7 mouse cellular contexts compared by ENCODE assay signal in the genomic region with DNA sequence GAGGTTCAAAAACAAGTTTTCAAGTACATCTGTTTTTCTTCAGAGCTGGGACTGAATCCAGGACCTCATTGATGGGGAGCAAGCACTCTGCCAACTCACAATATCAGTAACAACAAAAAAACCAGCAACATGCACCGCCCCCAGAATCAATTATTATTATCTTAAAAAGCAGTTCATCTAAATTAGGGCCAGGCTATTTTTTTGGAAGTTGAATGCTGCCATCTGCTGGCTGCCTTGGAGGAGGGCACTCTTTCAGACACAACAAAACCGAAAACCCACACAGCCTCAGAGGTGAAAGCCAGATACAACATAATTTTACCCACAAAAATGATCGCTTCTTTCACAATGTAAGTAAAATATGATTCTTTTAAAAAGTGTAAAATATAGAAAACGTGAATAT.
DNase-seq lines count a peak whose midpoint lies in the region; ATAC-seq and TF ChIP-seq lines count a peak whose summit lies in the region.

No protein-coding gene starts in this region.

- H3K4me3 ChIP-seq in midbrain, embryonic 10.5 days, result no peak overlapping the region
- no peak overlapping the region for H3K4me3 ChIP-seq in midbrain, embryonic 13.5 days (replicated peaks)
- H3K4me3 ChIP-seq in lung, adult 2 months (replicated peaks; ENCODE audit: extremely low read depth, low read depth, low read length), result no peak overlapping the region

- TF ChIP-seq CTCF in lung, adult 2 months (IDR thresholded peaks at IDR 0.05; ENCODE audit: insufficient read depth, low read length), result peak; percentile 38

- no peaks in the 10 kb centered on the region for H3K27me3 ChIP-seq in midbrain, embryonic 10.5 days (ENCODE audit: low read depth, poor library complexity, severe bottlenecking)
- H3K27me3 ChIP-seq in midbrain, embryonic 13.5 days, result no peaks in the 10 kb centered on the region

- 24% methylated on average over 4 of the region's 4 CpGs for WGBS in midbrain, embryonic 10.5 days
- 30% methylated on average over 4 of the region's 4 CpGs for WGBS in midbrain, embryonic 13.5 days
- 24% methylated on average over 4 of the region's 4 CpGs for WGBS in lung, adult 2 months

- no peak for ATAC-seq in midbrain, embryonic 13.5 days

- no peaks in the 10 kb centered on the region for H3K9me3 ChIP-seq in midbrain, embryonic 10.5 days (replicated peaks)
- H3K9me3 ChIP-seq in midbrain, embryonic 13.5 days, result no peaks in the 10 kb centered on the region

- H3K27ac ChIP-seq in midbrain, embryonic 10.5 days (replicated peaks), result no peak overlapping the region
- no peak overlapping the region for H3K27ac ChIP-seq in midbrain, embryonic 13.5 days

- no peak for TF ChIP-seq POLR2A in lung, adult 2 months (IDR thresholded peaks at IDR 0.05; ENCODE audit: borderline replicate concordance, extremely low read depth, low read depth, low read length)

- peak; percentile 12 for DNase-seq in midbrain, embryonic 10.5 days (ENCODE audit: low spot score)
- DNase-seq in adrenal gland, adult 2 months, result peak; percentile 6
- peak; percentile 7 to 38 for DNase-seq in cerebellum, postnatal 36 days
- peak; percentile 30 for DNase-seq in layer of hippocampus, adult 11-12 months (ENCODE audit: low spot score)
- peak; percentile 11 for DNase-seq in lung, adult 2 months
- DNase-seq in thymus, adult 18-20 months, result no peak

- H3K4me1 ChIP-seq in midbrain, embryonic 10.5 days, result no peaks in the 10 kb centered on the region
- no peaks in the 10 kb centered on the region for H3K4me1 ChIP-seq in midbrain, embryonic 13.5 days (replicated peaks)
- H3K4me1 ChIP-seq in lung, adult 2 months (ENCODE audit: control insufficient read depth, insufficient read depth, low read length), result no peaks in the 10 kb centered on the region

- no peaks in the 10 kb centered on the region for H3K36me3 ChIP-seq in midbrain, embryonic 10.5 days
- no peaks in the 10 kb centered on the region for H3K36me3 ChIP-seq in midbrain, embryonic 13.5 days

- H3K9ac ChIP-seq in midbrain, embryonic 13.5 days (replicated peaks), result no peak overlapping the region

- no peak overlapping the region for H3K4me2 ChIP-seq in midbrain, embryonic 13.5 days (replicated peaks)

Comparison
In these comparisons a context has a peak if more than half of its experiments do, and no peak if none do; other contexts are left out.
1. DNase-seq: peak in midbrain, embryonic 10.5 days (single experiment), adrenal gland, adult 2 months (single experiment), cerebellum, postnatal 36 days (2 of 2), layer of hippocampus, adult 11-12 months (single experiment) and lung, adult 2 months (single experiment); none in thymus, adult 18-20 months (0 of 2).